Mouse (Mus musculus) lung, embryonic 16.5 days (tissue): ENCODE data around the gene Tubg2. TPM values are rescaled to one million over a fixed set of nuclear protein-coding genes. Genes with fewer than 3 reads are reported as not detected.

Source experiments
- ATAC-seq: fragments of 200-750 bp; cut with Nextera tagmentation; 2 replicates; pipeline ENCODE4 v1.8.0; 2017; ENCODE audit warnings: low read depth, mild to moderate bottlenecking, moderate library complexity
- H3K27ac ChIP-seq: fragments of 300-500 bp; sonication (generic); 2 replicates; pipeline ENCODE4 v1.5.1; 2014; ENCODE audit warnings: mild to moderate bottlenecking, control low read depth, low read length
- H3K27me3 ChIP-seq: fragments of 300-500 bp; sonication (generic); 2 replicates; pipeline ENCODE4 v1.6.1; 2014; ENCODE audit warnings: low read depth, low read length, mixed read lengths; ENCODE audit not compliant: control insufficient read depth, insufficient read depth
- H3K36me3 ChIP-seq: fragments of 300-500 bp; sonication (generic); 2 replicates; pipeline ENCODE4 v1.6.1; 2014; ENCODE audit warnings: low read length; ENCODE audit not compliant: control insufficient read depth, insufficient read depth
- H3K4me1 ChIP-seq: fragments of 300-500 bp; sonication (generic); replicated peaks from 2 replicates; pipeline ENCODE4 v1.6.1; 2014; ENCODE audit warnings: low read length, mixed read lengths; ENCODE audit not compliant: control insufficient read depth, insufficient read depth
- H3K4me2 ChIP-seq: fragments of 300-500 bp; sonication (generic); 2 replicates; pipeline ENCODE4 v1.6.1; 2014; ENCODE audit warnings: low read depth, low read length, control low read depth
- H3K4me3 ChIP-seq: fragments of 300-500 bp; sonication (generic); 2 replicates; pipeline ENCODE4 v1.5.1; 2014; ENCODE audit warnings: mild to moderate bottlenecking, low read length, control low read depth
- H3K9ac ChIP-seq: fragments of 300-500 bp; sonication (generic); 2 replicates; pipeline ENCODE4 v1.6.1; 2014; ENCODE audit warnings: low read length, control low read depth
- H3K9me3 ChIP-seq: fragments of 300-500 bp; sonication (generic); 2 replicates; pipeline ENCODE4 v1.6.1; 2016; ENCODE audit warnings: low read length; ENCODE audit not compliant: control insufficient read depth
- WGBS: fragments of 180-500 bp; shearing (Covaris S2); extraction: QIAGEN DNeasy Blood & Tissue Kit; methylation state at CpG from one replicate; pipeline ENCODE4 v1.1.7; 2014; 5-methylcytosine and 5-hydroxymethylcytosine counted together
- polyA plus RNA-seq: library from polyadenylated mRNA; unstranded; fragments of >200 nt; fragmentation: Nextera tagmentation; extraction: Ambion mirVana; gene quantifications from 2 replicates; pipeline ENCODE4 v1.2.1, GENCODE M21; 2015

The Tubg2 gene
- polyA plus RNA-seq, 1 experiment from 2014 or later, result 3.1 TPM

DNA sequence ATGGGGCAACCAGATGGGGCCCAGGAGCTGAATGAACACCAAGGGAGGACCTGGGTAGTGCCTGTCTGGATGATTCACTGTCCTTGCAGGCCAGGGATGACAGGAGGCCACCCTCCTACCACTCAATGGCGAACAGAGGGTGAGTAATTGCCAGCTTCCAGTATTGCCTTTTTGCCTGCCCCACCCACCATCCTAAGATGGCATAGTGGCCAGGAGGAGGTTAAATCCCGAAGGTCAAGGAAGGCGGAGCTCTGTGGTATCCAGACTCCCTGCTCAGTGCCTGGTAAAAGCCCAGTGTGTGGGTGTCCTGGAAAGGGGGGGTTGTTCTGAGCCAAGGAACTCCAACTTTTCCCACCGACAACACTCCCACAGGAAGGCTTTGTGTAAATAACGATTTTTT lies 6.6 kb downstream of the Tubg2 start:
- no peak for ATAC-seq
- Histone ChIP-seq H3K36me3 (peaks cover 39% of the 10 kb centered on the region), H3K27me3 (peaks cover 3% of the 10 kb centered on the region; the same call in 1 of the 2 replicates), H3K9ac (no peak overlapping the region), H3K4me3 (no peak overlapping the region), H3K9me3 (no peaks in the 10 kb centered on the region), H3K4me2 (no peak overlapping the region), H3K4me1 (peaks cover 30% of the 10 kb centered on the region), H3K27ac (peak overlapping the region; percentile 33; the same call in 1 of the 2 replicates)
- 57% methylated on average over 5 of the region's 5 CpGs for WGBS

DNA sequence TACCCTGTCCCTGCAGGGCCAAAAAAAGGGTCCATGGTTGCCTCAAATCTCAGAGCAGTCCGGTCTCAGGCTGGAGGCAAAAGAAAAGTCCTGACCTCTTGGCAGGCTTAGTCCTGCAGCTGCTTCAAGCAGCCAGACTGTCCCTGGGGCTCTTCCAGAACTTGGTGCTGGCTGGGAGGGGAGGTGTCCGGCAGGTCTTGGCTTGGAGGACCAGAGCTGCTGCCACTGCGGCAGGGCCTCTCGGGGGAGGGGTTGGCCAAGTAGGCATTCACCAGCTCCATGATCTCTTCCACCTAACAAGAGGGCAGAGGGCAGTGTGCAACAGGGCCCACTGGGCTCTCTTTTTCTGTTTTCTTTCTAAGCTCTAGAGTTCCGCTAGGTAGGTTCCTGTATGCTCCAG lies 7.1 kb downstream of the Tubg2 start:
- peak overlapping the region; percentile 33; the same call in 1 of the 2 replicates for H3K27ac ChIP-seq
- 55% methylated on average over 5 of the region's 5 CpGs for WGBS
- no peak overlapping the region for H3K4me2 ChIP-seq
- peaks cover 30% of the 10 kb centered on the region for H3K4me1 ChIP-seq
- no peak overlapping the region for H3K9ac ChIP-seq
- H3K36me3 ChIP-seq, result peaks cover 44% of the 10 kb centered on the region
- no peaks in the 10 kb centered on the region for H3K9me3 ChIP-seq
- H3K4me3 ChIP-seq, result no peak overlapping the region
- peak; percentile 10; the same call in 1 of the 2 replicates for ATAC-seq
- H3K27me3 ChIP-seq, result peaks cover 7% of the 10 kb centered on the region; the same call in 1 of the 2 replicates

DNA sequence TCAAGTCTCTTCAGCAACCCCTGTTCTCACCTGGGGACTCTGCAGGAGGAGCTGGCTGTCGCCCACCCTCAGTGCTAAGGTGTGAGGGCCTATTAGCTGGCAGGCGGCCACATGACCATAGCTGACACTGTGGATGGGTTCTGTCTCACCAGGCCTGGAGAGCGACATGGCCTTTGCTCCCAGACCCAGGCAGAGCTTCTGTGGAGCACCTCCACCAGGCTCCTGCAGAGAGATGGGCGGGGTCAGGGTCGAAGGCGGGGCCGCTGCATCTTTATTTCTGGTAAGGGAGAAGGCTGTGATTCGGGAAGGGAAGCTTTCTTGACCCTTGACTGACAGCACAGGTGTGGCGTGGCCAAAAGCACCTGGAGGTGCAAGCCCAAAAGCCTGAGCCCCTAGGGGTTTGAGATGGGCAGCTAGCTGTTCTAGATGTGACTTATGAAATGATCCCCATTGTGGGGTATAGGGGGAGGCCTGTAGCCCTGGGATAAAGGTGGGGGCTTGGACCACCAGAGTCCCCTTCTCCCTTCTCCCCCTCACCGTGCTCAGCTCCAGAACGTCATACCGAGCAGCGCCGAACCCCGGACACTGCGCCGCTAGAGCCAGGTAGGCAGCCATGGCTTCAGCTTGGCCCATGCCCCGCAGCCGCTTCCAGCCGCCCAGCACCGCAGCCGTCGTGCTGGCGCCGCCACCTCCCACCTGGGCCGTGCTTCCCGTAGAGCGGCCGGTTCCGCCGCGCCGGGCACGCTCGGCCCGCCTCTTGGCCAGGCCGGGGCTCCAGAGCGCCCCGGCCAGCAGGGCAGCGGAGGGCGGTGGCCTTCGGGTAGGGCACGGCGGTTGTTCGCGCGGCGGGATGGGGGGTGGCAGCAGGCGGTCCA lies 8.0 kb downstream of the Tubg2 start:
- no peak overlapping the region for H3K9ac ChIP-seq
- peak; percentile 8; the same call in 1 of the 2 replicates for ATAC-seq
- H3K9me3 ChIP-seq, result no peaks in the 10 kb centered on the region
- no peak overlapping the region for H3K27ac ChIP-seq
- H3K4me3 ChIP-seq, result 0 out of 2 replicates have a peak overlapping the region, but pooled peaks have one; percentile 5
- peaks cover 7% of the 10 kb centered on the region; the same call in 1 of the 2 replicates for H3K27me3 ChIP-seq
- H3K4me2 ChIP-seq, result no peak overlapping the region
- peaks cover 38% of the 10 kb centered on the region for H3K4me1 ChIP-seq
- H3K36me3 ChIP-seq, result peaks cover 48% of the 10 kb centered on the region
- WGBS, result 44% methylated on average over 49 of the region's 49 CpGs

DNA sequence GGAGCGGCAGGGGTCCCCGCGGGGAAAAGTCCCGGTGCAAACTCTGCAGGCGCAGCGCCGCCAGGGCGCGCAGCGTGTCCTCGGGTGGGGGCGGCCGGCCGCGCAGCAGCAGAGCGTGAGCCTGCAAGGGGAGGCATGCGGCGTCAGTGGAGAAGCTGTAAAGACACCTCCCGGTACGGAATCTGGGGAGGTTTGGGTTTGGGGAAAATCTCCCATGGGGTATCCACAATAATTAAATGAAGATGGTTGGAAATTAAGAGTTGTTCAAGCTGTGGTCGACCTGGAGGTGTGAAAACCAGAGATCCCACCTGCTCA lies 8.6 kb downstream of the Tubg2 start:
- no peak for ATAC-seq
- no peaks in the 10 kb centered on the region for H3K9me3 ChIP-seq
- H3K27me3 ChIP-seq, result peaks cover 7% of the 10 kb centered on the region; the same call in 1 of the 2 replicates
- H3K4me1 ChIP-seq, result peaks cover 44% of the 10 kb centered on the region
- no peak overlapping the region for H3K27ac ChIP-seq
- H3K4me3 ChIP-seq, result no peak overlapping the region
- no peak overlapping the region for H3K9ac ChIP-seq
- H3K36me3 ChIP-seq, result peaks cover 48% of the 10 kb centered on the region
- WGBS, result 32% methylated on average over 21 of the region's 21 CpGs
- no peak overlapping the region for H3K4me2 ChIP-seq

DNA sequence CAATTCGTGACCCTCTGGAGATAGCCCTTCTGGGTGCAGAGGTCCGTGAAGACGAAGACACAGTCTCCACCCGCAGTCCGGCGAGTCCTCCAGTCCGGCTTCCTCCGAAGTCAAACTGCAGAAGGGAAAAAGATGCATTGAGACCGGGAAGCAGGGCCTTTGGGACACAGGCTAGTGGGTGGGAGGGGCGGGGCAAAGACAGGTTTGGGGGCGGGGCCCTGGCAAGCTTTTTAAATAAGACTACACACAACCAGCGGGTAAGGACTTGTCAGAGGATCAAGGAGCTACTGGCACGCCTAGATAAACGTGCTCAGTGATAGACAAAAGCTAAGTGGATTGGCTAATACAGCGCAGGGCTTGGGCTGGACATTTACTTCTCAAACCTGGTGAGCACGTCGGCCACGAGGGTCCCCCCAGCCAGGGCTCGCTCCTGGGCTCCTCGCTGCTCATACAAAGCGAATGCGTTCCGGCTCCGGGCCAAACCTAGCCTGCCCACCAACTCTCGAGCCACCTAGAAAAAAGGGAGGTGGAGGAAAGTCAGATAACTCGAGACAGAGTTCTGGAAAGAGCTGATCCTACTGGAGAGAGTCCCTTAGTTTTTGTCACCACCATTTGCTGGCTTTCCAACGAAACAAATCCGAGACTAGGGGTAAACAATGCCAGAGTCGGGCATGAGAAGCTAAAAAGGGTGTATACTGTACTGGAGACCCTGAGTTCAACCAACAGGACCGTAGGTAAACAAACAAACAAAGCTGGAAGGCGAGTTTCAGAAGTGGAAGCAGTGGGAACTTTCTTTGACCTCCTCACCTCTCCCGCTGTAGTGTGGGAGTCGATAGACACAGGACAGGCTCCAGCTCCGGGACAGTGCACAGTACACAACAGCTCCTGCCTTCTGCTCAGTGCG lies 9.2 kb downstream of the Tubg2 start:
- no peak overlapping the region for H3K4me2 ChIP-seq
- H3K4me1 ChIP-seq, result peaks cover 50% of the 10 kb centered on the region
- peaks cover 48% of the 10 kb centered on the region for H3K36me3 ChIP-seq
- ATAC-seq, result peak; percentile 64
- H3K27ac ChIP-seq, result peak overlapping the region; percentile 55
- H3K4me3 ChIP-seq, result no peak overlapping the region
- no peak overlapping the region for H3K9ac ChIP-seq
- no peaks in the 10 kb centered on the region for H3K9me3 ChIP-seq
- 35% methylated on average over 35 of the region's 35 CpGs for WGBS
- peaks cover 7% of the 10 kb centered on the region; the same call in 1 of the 2 replicates for H3K27me3 ChIP-seq

DNA sequence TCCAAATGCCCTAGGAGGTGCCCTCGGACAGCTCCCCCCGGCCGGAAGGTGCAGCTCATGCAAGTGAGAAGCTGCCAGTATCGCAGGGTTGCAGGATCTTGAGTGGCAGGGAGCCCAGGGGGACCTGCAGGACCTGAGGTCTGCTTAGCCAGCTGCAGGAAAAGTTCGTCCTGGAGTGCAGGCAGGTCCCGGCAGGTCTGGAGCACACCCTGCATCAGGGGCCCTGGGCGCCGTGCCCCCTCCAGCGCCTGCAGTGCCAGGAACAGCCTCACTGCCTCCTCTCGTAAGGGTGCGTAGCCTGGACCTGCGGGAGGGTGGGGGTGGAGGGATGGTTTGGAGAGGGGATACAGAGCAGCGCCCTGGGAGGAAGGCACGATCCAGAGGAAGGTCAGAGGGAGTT lies 10.7 kb downstream of the Tubg2 start:
- Histone ChIP-seq H3K9ac (no peak overlapping the region), H3K27ac (no peak overlapping the region), H3K27me3 (peaks cover 7% of the 10 kb centered on the region; the same call in 1 of the 2 replicates), H3K9me3 (no peaks in the 10 kb centered on the region), H3K36me3 (peaks cover 46% of the 10 kb centered on the region), H3K4me3 (no peak overlapping the region), H3K4me2 (no peak overlapping the region), H3K4me1 (peaks cover 51% of the 10 kb centered on the region)
- 76% methylated on average over 14 of the region's 14 CpGs for WGBS
- no peak for ATAC-seq

DNA sequence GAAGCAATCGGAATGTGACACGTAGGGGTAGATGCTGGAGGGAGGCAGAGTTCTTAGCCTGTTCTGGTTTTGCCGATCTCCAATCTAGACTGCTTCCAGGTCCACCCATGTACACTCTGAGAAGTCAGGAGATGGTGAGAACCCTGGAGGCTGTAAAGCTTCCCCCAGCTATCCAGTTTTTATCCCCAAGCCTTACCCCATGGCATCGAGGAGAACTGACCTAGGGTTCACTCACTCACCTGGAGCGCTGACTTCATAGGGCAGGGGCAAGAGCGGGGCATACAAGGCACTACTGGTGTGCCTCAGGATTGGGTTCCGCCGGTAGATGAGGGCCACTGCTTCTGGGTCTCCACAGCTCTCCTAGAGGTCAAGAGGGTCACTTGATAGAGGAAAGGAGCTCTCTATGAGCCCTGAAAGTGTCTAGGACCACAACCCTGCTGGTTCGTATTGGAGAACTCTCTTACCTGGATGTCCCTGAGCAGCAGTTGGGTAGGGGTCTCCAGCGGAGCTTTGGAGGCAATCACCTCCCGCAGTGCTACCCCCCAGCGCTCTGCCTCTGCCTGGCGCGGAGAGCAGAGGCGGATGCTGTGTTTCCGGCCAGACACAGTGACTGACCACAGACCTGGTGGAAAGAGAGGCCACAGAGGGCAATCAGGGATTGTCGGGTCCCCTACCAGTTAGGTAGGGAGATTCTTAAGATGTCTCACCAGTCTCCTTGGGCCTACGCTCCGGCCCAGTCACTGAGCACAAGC lies 11.7 kb downstream of the Tubg2 start:
- no peak for ATAC-seq
- Histone ChIP-seq H3K4me3 (no peak overlapping the region), H3K9me3 (no peaks in the 10 kb centered on the region), H3K27me3 (peaks cover 7% of the 10 kb centered on the region; the same call in 1 of the 2 replicates), H3K4me1 (peaks cover 56% of the 10 kb centered on the region), H3K36me3 (peaks cover 40% of the 10 kb centered on the region), H3K9ac (no peak overlapping the region), H3K27ac (no peak overlapping the region), H3K4me2 (no peak overlapping the region)
- 78% methylated on average over 19 of the region's 19 CpGs for WGBS

DNA sequence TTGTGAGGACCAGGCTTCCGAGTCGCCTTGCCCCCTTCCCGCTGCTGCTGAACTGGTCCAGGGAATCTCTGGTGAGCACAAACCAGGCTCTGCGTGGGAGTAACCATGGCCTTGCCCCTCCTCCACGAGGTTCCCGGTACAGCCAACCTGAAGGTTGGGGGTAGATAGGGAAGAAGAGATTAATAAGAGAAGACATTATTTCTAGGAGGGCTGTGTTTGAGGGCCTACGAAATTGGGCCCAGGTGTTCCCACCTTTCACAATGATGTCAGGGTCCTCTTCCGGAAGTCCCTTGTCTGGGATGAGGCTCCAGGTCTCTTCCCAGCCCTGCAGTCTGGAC lies 12.2 kb downstream of the Tubg2 start:
- no peak overlapping the region for H3K27ac ChIP-seq
- peak overlapping the region; percentile 97 for H3K4me2 ChIP-seq
- peaks cover 55% of the 10 kb centered on the region for H3K4me1 ChIP-seq
- peaks cover 36% of the 10 kb centered on the region for H3K36me3 ChIP-seq
- peak overlapping the region; percentile 55; the same call in 1 of the 2 replicates for H3K4me3 ChIP-seq
- WGBS, result 69% methylated on average over 8 of the region's 8 CpGs
- H3K9me3 ChIP-seq, result no peaks in the 10 kb centered on the region
- H3K27me3 ChIP-seq, result peaks cover 7% of the 10 kb centered on the region; the same call in 1 of the 2 replicates
- H3K9ac ChIP-seq, result 0 out of 2 replicates have a peak overlapping the region, but pooled peaks have one; percentile 22
- ATAC-seq, result no peak
